Mouse (Mus musculus) urinary bladder, postnatal 25 days (tissue): ENCODE measurements around the gene Mid1ip1.
A peak's percentile ranks its signal among the peaks of the same experiment; 100 is the strongest.

Experiments
- DNase-seq: peaks from one replicate; pipeline ENCODE4 v3.0.0; 2022; ENCODE audit warnings: low spot score

Gene Mid1ip1

DNA sequence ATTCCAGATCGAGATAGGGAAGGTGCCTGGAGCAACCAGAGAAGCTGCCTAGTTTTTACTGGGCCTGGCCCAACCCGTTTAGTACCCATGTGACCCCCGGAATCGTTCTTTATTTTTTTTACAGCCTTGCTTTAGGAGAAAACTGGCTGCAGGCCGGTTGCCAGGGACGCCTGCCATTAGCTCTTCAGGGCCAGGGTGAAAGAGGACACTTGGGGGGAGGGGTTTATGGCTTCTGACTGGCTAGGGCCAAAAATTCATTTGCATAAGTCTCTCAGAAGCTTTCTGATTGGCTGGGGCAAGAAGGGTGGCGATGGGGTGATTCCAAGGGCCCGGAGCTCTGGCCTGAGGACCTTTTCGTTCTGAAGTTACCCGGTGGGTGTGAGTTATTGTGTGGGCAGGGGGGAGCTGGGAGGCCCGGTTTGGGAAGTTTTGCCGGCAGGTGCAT is at the start of gene Mid1ip1:
Gene Mid1ip1, plus strand, starts transcription at position 318 of the 445 bp plus-strand sequence.
- peak; percentile 56 for DNase-seq

GRCm38 (mm10) chrX:10694455-10695180 is 20.2 kb upstream of the Mid1ip1 start:
- DNase-seq = no peak

DNA sequence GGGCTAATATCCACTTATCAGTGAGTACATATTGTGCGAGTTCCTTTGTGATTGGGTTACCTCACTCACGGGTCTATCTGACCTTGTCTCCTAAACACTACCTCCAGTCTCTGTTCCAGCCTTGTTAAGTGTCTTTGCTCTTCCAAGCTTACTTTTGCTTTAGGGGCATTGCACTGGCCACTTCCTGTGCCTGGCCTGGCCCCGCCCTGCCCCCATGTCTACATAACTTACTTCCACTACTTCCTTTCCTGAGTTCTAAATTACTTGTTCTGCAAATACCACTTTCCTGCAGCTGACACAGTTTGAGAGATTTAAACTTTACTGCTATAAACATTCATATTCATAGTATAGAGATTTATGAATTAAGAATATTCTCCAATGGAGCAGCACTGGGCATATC is 8.1 kb upstream of the Mid1ip1 start:
- DNase-seq = no peak

DNA sequence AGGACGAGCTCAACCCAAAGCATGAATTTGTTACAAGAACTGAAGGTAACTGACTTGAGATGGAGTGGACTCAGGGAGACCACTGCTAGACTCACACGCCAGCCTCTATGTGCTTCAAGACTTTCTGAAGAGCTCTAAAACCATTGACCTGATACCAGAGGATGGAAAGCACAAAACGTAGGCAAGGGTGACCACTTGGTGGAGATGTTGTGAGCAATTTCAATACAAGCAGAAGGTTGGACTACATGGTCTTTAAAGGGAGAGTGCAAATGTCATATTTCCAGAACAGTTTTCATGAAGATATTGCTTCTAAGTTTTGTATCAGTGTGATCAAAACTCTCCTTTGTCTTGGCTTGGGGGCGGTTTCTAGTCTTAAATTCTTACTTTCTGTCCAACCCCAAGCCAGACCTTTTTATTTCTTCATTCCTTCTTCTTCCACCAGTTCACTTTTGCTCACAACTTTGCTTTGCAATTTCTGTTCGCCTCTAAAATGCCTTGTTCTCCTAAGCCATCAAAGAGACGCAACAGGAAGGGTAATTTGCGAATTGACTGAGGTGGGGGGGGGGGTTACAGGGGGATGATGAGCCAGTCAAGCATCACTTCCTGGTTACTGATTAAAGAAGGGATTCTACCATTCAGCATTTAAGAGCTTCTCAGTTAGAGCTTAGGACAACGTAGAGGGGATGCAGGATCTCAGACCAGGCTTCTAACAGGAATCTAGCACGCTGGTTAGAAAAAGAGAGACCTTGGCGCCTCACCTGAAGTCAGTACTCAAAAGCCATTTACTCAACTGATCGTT is 775 bp upstream of the Mid1ip1 start:
- DNase-seq = no peak

DNA sequence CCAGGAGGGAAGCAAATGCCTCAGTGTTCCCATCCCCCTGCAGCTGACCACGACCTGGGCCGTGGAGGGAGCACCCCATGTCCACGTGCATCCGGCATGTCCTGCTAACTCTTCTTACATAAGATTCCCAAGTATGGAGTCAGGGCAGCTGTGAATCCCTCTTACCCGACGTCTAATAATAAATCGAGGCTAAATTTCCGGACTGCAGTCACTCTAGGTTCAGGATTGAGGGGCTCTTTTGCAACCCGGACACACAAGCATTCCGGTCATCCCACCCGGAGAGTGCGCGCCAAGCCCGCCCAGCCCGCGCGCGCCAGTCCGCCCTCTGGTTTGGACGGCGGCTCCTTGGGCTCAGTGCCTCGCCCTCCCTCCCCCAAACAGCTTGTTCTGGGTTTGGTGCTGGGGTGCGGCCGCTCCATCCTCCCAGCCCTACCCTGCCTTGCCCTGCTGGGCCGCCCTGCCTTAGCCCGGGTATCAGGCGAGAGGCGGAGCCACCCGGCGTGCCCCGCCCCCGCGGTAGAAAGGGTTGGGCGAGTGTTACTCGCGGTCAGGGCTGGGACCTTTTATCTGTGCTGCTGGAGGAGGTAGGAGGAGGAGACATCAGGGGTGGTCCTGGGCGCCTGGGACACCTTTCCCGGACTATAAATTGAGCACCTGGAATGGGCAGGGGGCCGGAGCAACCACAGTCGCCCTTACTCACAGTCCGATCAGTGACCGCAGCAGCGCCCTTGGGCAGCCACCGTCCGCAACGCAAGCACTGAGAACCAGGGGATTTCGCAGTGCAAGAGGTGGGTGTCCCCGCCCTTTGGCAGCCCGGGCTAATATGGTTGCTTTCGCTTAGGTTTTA is 2.3 kb downstream of the Mid1ip1 start:
- DNase-seq = peak; percentile 79

DNA sequence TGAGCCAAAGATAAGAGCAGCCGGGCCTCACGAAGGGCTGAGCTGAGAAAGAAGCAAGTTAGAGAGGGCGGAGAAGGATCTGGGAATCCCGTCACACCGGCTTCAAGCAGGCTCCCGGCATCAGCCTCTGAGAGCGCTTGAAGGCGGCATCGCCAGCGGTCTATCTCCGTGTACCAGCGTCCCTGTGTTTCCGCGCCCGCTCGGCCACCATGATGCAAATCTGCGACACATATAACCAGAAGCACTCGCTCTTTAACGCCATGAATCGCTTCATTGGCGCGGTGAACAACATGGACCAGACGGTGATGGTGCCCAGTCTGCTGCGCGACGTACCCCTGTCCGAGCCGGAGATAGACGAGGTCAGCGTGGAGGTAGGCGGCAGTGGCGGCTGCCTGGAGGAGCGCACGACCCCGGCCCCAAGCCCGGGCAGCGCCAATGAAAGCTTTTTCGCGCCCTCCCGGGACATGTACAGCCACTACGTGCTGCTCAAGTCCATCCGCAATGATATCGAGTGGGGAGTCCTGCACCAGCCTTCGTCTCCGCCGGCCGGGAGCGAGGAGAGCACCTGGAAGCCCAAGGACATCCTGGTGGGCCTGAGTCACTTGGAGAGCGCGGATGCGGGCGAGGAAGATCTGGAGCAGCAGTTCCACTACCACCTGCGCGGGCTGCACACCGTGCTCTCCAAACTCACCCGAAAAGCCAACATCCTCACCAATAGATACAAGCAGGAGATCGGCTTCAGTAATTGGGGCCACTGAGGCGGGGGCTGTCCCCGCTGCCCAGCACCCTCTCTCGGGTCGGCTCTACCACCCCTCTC is 3.4 kb downstream of the Mid1ip1 start:
- peak; percentile 13 for DNase-seq

- peak; percentile 35 for DNase-seq
These were observed 4.2 kb downstream of the Mid1ip1 start for GRCm38 (mm10) chrX:10718838-10719539.

DNA sequence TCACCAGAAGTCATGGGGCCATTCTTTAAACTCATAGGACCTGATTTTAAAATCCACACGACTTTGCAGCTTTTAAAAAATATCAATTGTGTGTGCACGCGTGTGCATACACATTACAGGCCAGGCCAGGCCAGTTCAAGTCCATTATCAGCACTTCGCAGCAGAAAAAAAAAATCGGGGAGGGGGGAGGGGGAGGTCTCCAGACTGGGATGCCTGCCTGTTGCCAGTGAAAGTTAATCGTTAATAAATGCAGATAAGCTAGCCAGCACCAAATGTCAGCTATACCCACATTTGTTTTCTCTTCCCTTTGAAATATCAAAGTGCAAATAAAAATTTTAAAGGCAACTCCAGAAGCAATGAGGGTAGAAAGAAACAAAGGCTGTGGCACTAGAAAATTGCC is 5.6 kb downstream of the Mid1ip1 start:
- DNase-seq = no peak

GRCm38 (mm10) chrX:10724571-10724970 is 9.8 kb downstream of the Mid1ip1 start:
- no peak for DNase-seq

- no peak for DNase-seq
These were observed 14.7 kb downstream of the Mid1ip1 start for GRCm38 (mm10) chrX:10729488-10729887.

DNA sequence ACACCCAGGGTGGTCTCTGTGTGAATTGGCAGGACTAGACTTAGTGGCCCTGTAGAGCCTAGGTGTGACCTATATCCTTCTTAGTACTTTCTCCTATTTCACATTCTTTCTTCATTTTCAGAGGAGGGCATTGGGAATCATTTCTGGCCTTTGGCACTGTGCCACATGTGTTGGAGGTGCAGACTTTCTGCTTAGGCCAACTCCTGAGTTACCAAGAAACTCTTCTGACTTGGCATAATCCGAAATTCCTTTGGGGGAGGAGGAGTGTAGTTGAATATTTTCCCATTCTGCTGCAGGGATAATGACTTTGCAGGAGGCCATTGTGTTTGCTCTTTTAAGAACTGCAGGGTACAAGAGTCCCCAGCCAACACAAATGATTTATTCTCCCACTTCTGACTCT is 19.6 kb downstream of the Mid1ip1 start:
- DNase-seq = no peak

DNA sequence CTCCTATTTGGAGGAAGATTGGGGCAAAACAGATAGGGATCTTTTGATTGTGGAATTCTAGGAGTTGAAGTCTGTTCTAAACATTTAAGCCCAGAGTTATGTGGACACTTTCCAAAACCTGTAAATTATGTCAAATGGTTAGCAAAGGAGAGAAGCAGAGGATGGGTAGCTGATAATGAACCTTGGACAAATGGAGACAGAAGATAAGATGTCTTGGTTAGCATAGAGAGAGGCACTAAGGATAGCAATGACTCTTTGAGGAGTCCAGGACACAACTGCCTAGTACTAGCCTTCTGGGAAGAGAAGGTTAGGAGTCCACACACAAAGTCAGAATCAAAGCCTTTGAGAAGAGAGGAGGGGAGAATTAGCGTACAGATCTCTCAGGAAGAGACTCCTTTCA is 20.1 kb downstream of the Mid1ip1 start:
- no peak for DNase-seq

DNA sequence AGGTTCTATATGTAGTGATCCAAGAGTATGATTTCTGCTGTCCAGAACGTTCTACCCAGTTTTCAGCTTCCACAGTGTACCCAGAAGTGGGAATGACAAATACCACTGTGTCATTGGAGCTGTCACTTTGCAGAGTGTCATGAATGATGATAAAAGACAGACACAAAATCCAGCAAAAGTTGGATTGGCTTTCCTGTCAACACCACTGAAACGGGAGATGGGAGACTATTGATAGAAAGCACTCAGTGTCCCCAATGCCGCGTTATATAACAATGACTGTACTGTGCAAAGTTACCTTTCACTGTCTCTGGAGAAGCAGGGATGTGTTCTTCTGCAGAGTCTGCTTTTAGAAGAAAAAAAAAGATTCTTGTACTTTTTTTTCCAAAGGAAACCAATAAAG is 44.1 kb downstream of the Mid1ip1 start:
- DNase-seq = no peak

GRCm38 (mm10) chrX:10763476-10764016 is 48.7 kb downstream of the Mid1ip1 start:
- no peak for DNase-seq
